Mouse (Mus musculus): Measurements from ENCODE around the gene Dhx35. TPM values are rescaled to one million over a fixed set of nuclear protein-coding genes. Genes with fewer than 3 reads are reported as not detected.

Gene Dhx35
- polyA plus RNA-seq, 1 experiment from 2014 or later, result 12.6 TPM

- H3K36me3 ChIP-seq (ENCODE audit: control insufficient read depth, insufficient read depth, low read length), result no peaks in the 10 kb centered on the region
- H3K27me3 ChIP-seq (ENCODE audit: control insufficient read depth, insufficient read depth, low read depth, low read length), result no peaks in the 10 kb centered on the region
- H3K9me3 ChIP-seq (replicated peaks; ENCODE audit: control insufficient read depth, low read length, poor library complexity, severe bottlenecking), result no peaks in the 10 kb centered on the region
- ATAC-seq, result no peak; the same call in 1 of the 2 replicates
- peak overlapping the region; percentile 87 for H3K4me2 ChIP-seq (ENCODE audit: low read length)
- H3K4me3 ChIP-seq (ENCODE audit: low read depth, low read length), result peak overlapping the region; percentile 76
- H3K9ac ChIP-seq (ENCODE audit: low read depth, low read length), result peak overlapping the region; percentile 79
- peak overlapping the region; percentile 74 for H3K27ac ChIP-seq (ENCODE audit: low read length)
- 8% methylated on average over 15 of the region's 15 CpGs for WGBS
- peaks cover 13% of the 10 kb centered on the region for H3K4me1 ChIP-seq (ENCODE audit: control insufficient read depth, insufficient read depth, low read length)
Observed at GRCm38 (mm10) chr2:158795043-158795442, 436 bp downstream of the Dhx35 start.

- Histone ChIP-seq H3K27ac (ENCODE audit: low read length) (no peak overlapping the region), H3K36me3 (ENCODE audit: control insufficient read depth, insufficient read depth, low read length) (no peaks in the 10 kb centered on the region), H3K4me3 (ENCODE audit: low read depth, low read length) (no peak overlapping the region), H3K27me3 (ENCODE audit: control insufficient read depth, insufficient read depth, low read depth, low read length) (no peaks in the 10 kb centered on the region), H3K9me3 (replicated peaks; ENCODE audit: control insufficient read depth, low read length, poor library complexity, severe bottlenecking) (no peaks in the 10 kb centered on the region), H3K4me1 (ENCODE audit: control insufficient read depth, insufficient read depth, low read length) (peaks cover 13% of the 10 kb centered on the region), H3K9ac (ENCODE audit: low read depth, low read length) (no peak overlapping the region), H3K4me2 (ENCODE audit: low read length) (no peak overlapping the region)
- 81% methylated on average over 2 of the region's 2 CpGs for WGBS
- ATAC-seq, result no peak
Observed at GRCm38 (mm10) chr2:158795875-158796274, 1.3 kb downstream of the Dhx35 start.

DNA sequence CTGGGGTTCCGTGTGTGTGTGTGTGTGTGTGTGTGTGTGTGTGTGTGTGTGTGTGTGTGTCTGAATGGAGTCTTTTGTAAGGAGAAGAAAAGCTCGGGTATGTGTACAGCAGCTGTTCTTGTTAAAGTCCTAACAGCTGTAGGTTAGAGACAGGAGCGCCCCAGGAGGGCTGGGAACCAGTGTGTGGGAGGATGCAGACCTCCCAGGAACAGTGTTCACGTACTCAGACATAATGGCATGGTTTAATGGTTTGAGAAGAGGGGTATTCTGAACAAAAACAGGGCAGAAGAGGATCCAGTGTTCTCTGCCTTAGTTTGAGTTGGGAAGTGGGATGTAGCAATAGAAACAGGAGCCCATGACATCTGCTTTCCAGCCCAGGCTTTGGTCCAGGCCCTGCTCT lies 4.7 kb downstream of the Dhx35 start:
- no peak for ATAC-seq
- peaks cover 6% of the 10 kb centered on the region for H3K4me1 ChIP-seq (ENCODE audit: control insufficient read depth, insufficient read depth, low read length)
- H3K9me3 ChIP-seq (replicated peaks; ENCODE audit: control insufficient read depth, low read length, poor library complexity, severe bottlenecking), result no peaks in the 10 kb centered on the region
- no peak overlapping the region for H3K9ac ChIP-seq (ENCODE audit: low read depth, low read length)
- no peak overlapping the region for H3K4me2 ChIP-seq (ENCODE audit: low read length)
- H3K27ac ChIP-seq (ENCODE audit: low read length), result no peak overlapping the region
- no peak overlapping the region for H3K4me3 ChIP-seq (ENCODE audit: low read depth, low read length)
- H3K27me3 ChIP-seq (ENCODE audit: control insufficient read depth, insufficient read depth, low read depth, low read length), result no peaks in the 10 kb centered on the region
- 46% methylated on average over 4 of the region's 4 CpGs for WGBS
- peaks cover 9% of the 10 kb centered on the region; the same call in 1 of the 2 replicates for H3K36me3 ChIP-seq (ENCODE audit: control insufficient read depth, insufficient read depth, low read length)

DNA sequence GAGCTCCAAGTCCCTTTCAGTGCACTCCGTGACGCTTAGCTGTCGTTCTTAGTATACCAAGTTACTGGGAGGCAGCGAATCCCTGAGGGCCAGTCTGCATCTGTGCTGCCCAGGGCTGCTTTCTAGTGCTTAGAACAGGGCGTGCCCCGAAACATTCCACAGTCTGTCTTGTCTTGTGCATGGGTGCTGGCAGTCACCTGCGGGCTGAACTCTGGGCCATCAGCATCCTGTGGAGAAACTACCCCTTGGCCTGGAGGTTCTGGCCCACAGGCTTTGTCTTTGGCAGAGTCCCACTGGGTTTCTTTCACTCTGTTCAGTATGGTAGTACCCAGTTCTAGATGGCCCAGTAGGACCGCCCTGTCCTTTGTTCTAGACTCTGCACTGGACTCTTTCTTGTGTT lies 6.2 kb downstream of the Dhx35 start:
- Histone ChIP-seq H3K4me1 (ENCODE audit: control insufficient read depth, insufficient read depth, low read length) (no peaks in the 10 kb centered on the region), H3K9me3 (replicated peaks; ENCODE audit: control insufficient read depth, low read length, poor library complexity, severe bottlenecking) (no peaks in the 10 kb centered on the region), H3K9ac (ENCODE audit: low read depth, low read length) (no peak overlapping the region), H3K36me3 (ENCODE audit: control insufficient read depth, insufficient read depth, low read length) (peaks cover 9% of the 10 kb centered on the region; the same call in 1 of the 2 replicates), H3K27me3 (ENCODE audit: control insufficient read depth, insufficient read depth, low read depth, low read length) (no peaks in the 10 kb centered on the region), H3K4me2 (ENCODE audit: low read length) (no peak overlapping the region), H3K27ac (ENCODE audit: low read length) (no peak overlapping the region), H3K4me3 (ENCODE audit: low read depth, low read length) (no peak overlapping the region)
- ATAC-seq, result no peak
- WGBS, result 96% methylated on average over 8 of the region's 8 CpGs

GRCm38 (mm10) chr2:158803575-158803974 lies 9.0 kb downstream of the Dhx35 start:
- H3K4me2 ChIP-seq (ENCODE audit: low read length), result no peak overlapping the region
- H3K27me3 ChIP-seq (ENCODE audit: control insufficient read depth, insufficient read depth, low read depth, low read length), result no peaks in the 10 kb centered on the region
- H3K4me1 ChIP-seq (ENCODE audit: control insufficient read depth, insufficient read depth, low read length), result no peaks in the 10 kb centered on the region
- no peak overlapping the region for H3K27ac ChIP-seq (ENCODE audit: low read length)
- 94% methylated on average over 8 of the region's 8 CpGs for WGBS
- peaks cover 11% of the 10 kb centered on the region; the same call in 1 of the 2 replicates for H3K36me3 ChIP-seq (ENCODE audit: control insufficient read depth, insufficient read depth, low read length)
- no peak overlapping the region for H3K4me3 ChIP-seq (ENCODE audit: low read depth, low read length)
- ATAC-seq, result no peak
- H3K9ac ChIP-seq (ENCODE audit: low read depth, low read length), result no peak overlapping the region
- no peaks in the 10 kb centered on the region for H3K9me3 ChIP-seq (replicated peaks; ENCODE audit: control insufficient read depth, low read length, poor library complexity, severe bottlenecking)

GRCm38 (mm10) chr2:158815686-158816085 lies 21.1 kb downstream of the Dhx35 start:
- H3K27me3 ChIP-seq (ENCODE audit: control insufficient read depth, insufficient read depth, low read depth, low read length), result no peaks in the 10 kb centered on the region
- H3K27ac ChIP-seq (ENCODE audit: low read length), result no peak overlapping the region
- no peaks in the 10 kb centered on the region; the same call in 1 of the 2 replicates for H3K4me1 ChIP-seq (ENCODE audit: control insufficient read depth, insufficient read depth, low read length)
- peaks cover 16% of the 10 kb centered on the region for H3K36me3 ChIP-seq (ENCODE audit: control insufficient read depth, insufficient read depth, low read length)
- no peak for ATAC-seq
- no peak overlapping the region for H3K4me2 ChIP-seq (ENCODE audit: low read length)
- H3K4me3 ChIP-seq (ENCODE audit: low read depth, low read length), result no peak overlapping the region
- no peaks in the 10 kb centered on the region for H3K9me3 ChIP-seq (replicated peaks; ENCODE audit: control insufficient read depth, low read length, poor library complexity, severe bottlenecking)
- H3K9ac ChIP-seq (ENCODE audit: low read depth, low read length), result no peak overlapping the region

DNA sequence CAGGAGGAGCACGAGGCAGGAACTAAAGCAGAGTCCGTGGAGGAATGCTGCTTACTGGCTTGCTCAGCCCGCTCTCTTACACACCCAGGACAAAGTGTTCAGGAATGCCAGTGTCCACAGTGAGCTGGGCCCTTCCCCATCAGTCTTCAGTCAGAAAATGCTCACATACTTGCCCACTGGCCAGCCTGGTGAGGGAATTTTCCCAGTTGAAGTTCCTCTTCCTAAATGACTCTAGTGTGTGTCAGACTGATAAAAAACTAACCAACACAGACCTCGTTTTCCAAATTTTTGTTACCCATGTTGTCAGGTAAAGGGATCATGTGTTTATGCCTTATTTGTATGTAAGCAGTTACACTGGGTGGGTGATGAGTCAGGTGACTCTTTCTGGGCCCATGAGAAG lies 21.6 kb downstream of the Dhx35 start:
- Histone ChIP-seq H3K27me3 (ENCODE audit: control insufficient read depth, insufficient read depth, low read depth, low read length) (no peaks in the 10 kb centered on the region), H3K4me2 (ENCODE audit: low read length) (no peak overlapping the region), H3K36me3 (ENCODE audit: control insufficient read depth, insufficient read depth, low read length) (peaks cover 16% of the 10 kb centered on the region), H3K27ac (ENCODE audit: low read length) (no peak overlapping the region), H3K9ac (ENCODE audit: low read depth, low read length) (no peak overlapping the region), H3K9me3 (replicated peaks; ENCODE audit: control insufficient read depth, low read length, poor library complexity, severe bottlenecking) (no peaks in the 10 kb centered on the region), H3K4me3 (ENCODE audit: low read depth, low read length) (no peak overlapping the region), H3K4me1 (ENCODE audit: control insufficient read depth, insufficient read depth, low read length) (no peaks in the 10 kb centered on the region; the same call in 1 of the 2 replicates)
- 96% methylated on average over 4 of the region's 4 CpGs for WGBS
- no peak for ATAC-seq

- no peaks in the 10 kb centered on the region for H3K9me3 ChIP-seq (replicated peaks; ENCODE audit: control insufficient read depth, low read length, poor library complexity, severe bottlenecking)
- no peaks in the 10 kb centered on the region; the same call in 1 of the 2 replicates for H3K4me1 ChIP-seq (ENCODE audit: control insufficient read depth, insufficient read depth, low read length)
- H3K27me3 ChIP-seq (ENCODE audit: control insufficient read depth, insufficient read depth, low read depth, low read length), result no peaks in the 10 kb centered on the region
- H3K9ac ChIP-seq (ENCODE audit: low read depth, low read length), result no peak overlapping the region
- H3K4me2 ChIP-seq (ENCODE audit: low read length), result no peak overlapping the region
- no peak overlapping the region for H3K4me3 ChIP-seq (ENCODE audit: low read depth, low read length)
- 90% methylated on average over 8 of the region's 8 CpGs for WGBS
- no peak overlapping the region for H3K27ac ChIP-seq (ENCODE audit: low read length)
- ATAC-seq, result no peak
- peaks cover 19% of the 10 kb centered on the region for H3K36me3 ChIP-seq (ENCODE audit: control insufficient read depth, insufficient read depth, low read length)
Observed at GRCm38 (mm10) chr2:158817708-158818107, 23.1 kb downstream of the Dhx35 start.

- Histone ChIP-seq H3K4me3 (ENCODE audit: low read depth, low read length) (no peak overlapping the region), H3K27ac (ENCODE audit: low read length) (no peak overlapping the region), H3K4me1 (ENCODE audit: control insufficient read depth, insufficient read depth, low read length) (peaks cover under 1% of the 10 kb centered on the region; the same call in 1 of the 2 replicates), H3K9ac (ENCODE audit: low read depth, low read length) (no peak overlapping the region), H3K36me3 (ENCODE audit: control insufficient read depth, insufficient read depth, low read length) (no peaks in the 10 kb centered on the region; the same call in 1 of the 2 replicates), H3K9me3 (replicated peaks; ENCODE audit: control insufficient read depth, low read length, poor library complexity, severe bottlenecking) (no peaks in the 10 kb centered on the region), H3K27me3 (ENCODE audit: control insufficient read depth, insufficient read depth, low read depth, low read length) (no peaks in the 10 kb centered on the region), H3K4me2 (ENCODE audit: low read length) (no peak overlapping the region)
- ATAC-seq, result no peak
- 93% methylated on average over 2 of the region's 2 CpGs for WGBS
Observed at GRCm38 (mm10) chr2:158828124-158828523, 33.5 kb downstream of the Dhx35 start.

Data from midbrain, embryonic 16.5 days (tissue).